Mouse (Mus musculus): ENCODE data around the gene Efcab2. TPM values are rescaled to one million over a fixed set of nuclear protein-coding genes. Genes with fewer than 3 reads are reported as not detected.

Efcab2 gene
- polyA plus RNA-seq (2012; rRNA removed), result 3.5 and 3.7 TPM in 2 replicates

GRCm38 (mm10) chr1:178405951-178406711 lies at the start of gene Efcab2:
Gene Efcab2, plus strand, starts transcription at chr1:178406085.

GRCm38 (mm10) chr1:178528431-178529351 lies 122.8 kb downstream of the Efcab2 start, which contains the start of gene Kif26b:
Gene Kif26b, plus strand, starts transcription at chr1:178529125.

Other genes with a start within 250 kb of the Efcab2 start
- 12.4 and 12.8 TPM in 2 replicates for gene Desi2, start 218.7 kb upstream of the Efcab2 start, polyA plus RNA-seq (2012; rRNA removed)
- 102 and 115 TPM in 2 replicates for gene Cox20, start 87.0 kb upstream of the Efcab2 start, polyA plus RNA-seq (2012; rRNA removed)
- 422 and 473 TPM in 2 replicates for gene Hnrnpu, start 68.3 kb upstream of the Efcab2 start, polyA plus RNA-seq (2012; rRNA removed)
- 8.1 and 11.7 TPM in 2 replicates for gene Kif26b, start 123.0 kb downstream of the Efcab2 start, polyA plus RNA-seq (2012; rRNA removed)

Measured in central nervous system, embryonic 14 days (tissue).